Mouse (Mus musculus) liver, embryonic 16.5 days (tissue): ENCODE data around the gene Shoc2. TPM values are rescaled to one million over a fixed set of nuclear protein-coding genes. Genes with fewer than 3 reads are reported as not detected.

Source experiments
- ATAC-seq: fragments of 200-750 bp; cut with Nextera tagmentation; 2 replicates; pipeline ENCODE4 v1.8.0; 2017; ENCODE audit warnings: low read depth, mild to moderate bottlenecking, moderate number of reproducible peaks, moderate library complexity
- H3K27ac ChIP-seq: fragments of 300-500 bp; sonication (generic); 2 replicates; pipeline ENCODE4 v1.5.1; 2014; ENCODE audit warnings: mild to moderate bottlenecking, low read length
- H3K27me3 ChIP-seq: fragments of 300-500 bp; sonication (generic); 2 replicates; pipeline ENCODE4 v1.6.1; 2014; ENCODE audit warnings: low read depth, low read length, mixed read lengths; ENCODE audit not compliant: control insufficient read depth, insufficient read depth
- H3K36me3 ChIP-seq: fragments of 300-500 bp; sonication (generic); 2 replicates; pipeline ENCODE4 v1.6.1; 2014; ENCODE audit warnings: mild to moderate bottlenecking; ENCODE audit not compliant: control insufficient read depth, insufficient read depth
- H3K4me1 ChIP-seq: fragments of 300-500 bp; sonication (generic); 2 replicates; pipeline ENCODE4 v1.6.1; 2014; ENCODE audit warnings: low read depth, low read length, mixed read lengths; ENCODE audit not compliant: control insufficient read depth
- H3K4me2 ChIP-seq: fragments of 300-500 bp; sonication (generic); 2 replicates; pipeline ENCODE4 v1.6.1; 2014; ENCODE audit warnings: low read depth, low read length, mixed read lengths
- H3K4me3 ChIP-seq: fragments of 300-500 bp; sonication (generic); 2 replicates; pipeline ENCODE4 v1.5.1; 2014; ENCODE audit warnings: low read depth, mild to moderate bottlenecking, low read length
- H3K9ac ChIP-seq: fragments of 300-500 bp; sonication (generic); 2 replicates; pipeline ENCODE4 v1.6.1; 2014; ENCODE audit warnings: low read depth, low read length
- H3K9me3 ChIP-seq: fragments of 300-500 bp; sonication (generic); replicated peaks from 2 replicates; pipeline ENCODE4 v1.6.1; 2016; ENCODE audit warnings: low read length; ENCODE audit not compliant: control insufficient read depth
- WGBS: fragments of 180-500 bp; shearing (Covaris S2); extraction: QIAGEN DNeasy Blood & Tissue Kit; methylation state at CpG from one replicate; pipeline ENCODE4 v1.1.7; 2014; ENCODE audit not compliant: insufficient replicate concordance; 5-methylcytosine and 5-hydroxymethylcytosine counted together
- polyA plus RNA-seq: library from polyadenylated mRNA; unstranded; fragments of >200 nt; fragmentation: Nextera tagmentation; extraction: Ambion mirVana; gene quantifications from 2 replicates; pipeline ENCODE4 v1.2.1, GENCODE M21; 2015

Shoc2 gene
- polyA plus RNA-seq, 1 experiment from 2014 or later: 16.6 TPM

DNA sequence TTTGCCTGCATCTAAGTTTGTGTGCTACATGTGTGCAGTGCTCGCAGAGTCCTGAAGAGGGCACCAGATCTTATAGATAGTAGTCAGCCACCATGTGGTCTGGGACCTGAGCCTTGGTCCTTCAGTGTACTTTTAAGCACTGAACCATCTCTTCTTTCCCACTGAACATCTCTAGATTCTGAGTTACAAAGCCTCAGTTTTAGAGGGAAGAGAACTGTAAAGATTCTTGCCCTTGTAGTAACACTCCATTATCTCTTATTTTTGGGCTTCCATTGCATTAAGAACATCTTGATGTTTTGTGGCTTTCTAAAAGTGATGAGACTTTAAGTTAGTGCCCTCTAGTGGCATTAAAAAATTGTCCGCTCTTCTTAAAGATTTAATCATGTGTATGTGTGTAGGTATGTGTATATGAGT lies 18.8 kb upstream of the Shoc2 start:
- no peak overlapping the region for H3K27ac ChIP-seq
- H3K4me2 ChIP-seq: no peak overlapping the region
- H3K9me3 ChIP-seq: no peaks in the 10 kb centered on the region
- H3K36me3 ChIP-seq: peaks cover 13% of the 10 kb centered on the region
- no peaks in the 10 kb centered on the region for H3K27me3 ChIP-seq
- H3K9ac ChIP-seq: no peak overlapping the region
- H3K4me3 ChIP-seq: no peak overlapping the region
- no peaks in the 10 kb centered on the region for H3K4me1 ChIP-seq
- 76% methylated on average over 2 of the region's 2 CpGs for WGBS
- ATAC-seq: no peak

DNA sequence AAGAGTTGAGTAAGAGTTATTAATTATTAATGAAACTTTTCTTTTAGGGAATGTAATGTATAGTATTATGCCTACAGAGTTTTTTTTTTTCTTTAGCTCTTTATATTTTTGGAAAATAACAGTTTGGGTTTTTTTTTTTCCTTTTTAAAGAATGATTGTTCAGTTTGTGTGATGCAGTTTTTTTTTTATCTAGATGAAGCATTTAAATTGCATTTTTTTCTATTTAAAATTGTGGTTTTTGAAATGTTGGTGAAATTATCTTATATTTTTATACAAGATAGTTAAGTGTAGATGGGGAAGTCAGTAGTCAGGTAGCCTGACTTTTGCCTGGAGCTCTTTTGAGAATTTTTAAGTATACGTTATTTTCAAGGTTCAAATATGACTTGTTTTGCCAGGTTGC lies 17.4 kb upstream of the Shoc2 start:
- H3K4me2 ChIP-seq: no peak overlapping the region
- H3K4me3 ChIP-seq: no peak overlapping the region
- no peaks in the 10 kb centered on the region for H3K27me3 ChIP-seq
- H3K4me1 ChIP-seq: no peaks in the 10 kb centered on the region
- no peak overlapping the region for H3K27ac ChIP-seq
- H3K36me3 ChIP-seq: peaks cover 17% of the 10 kb centered on the region
- no peaks in the 10 kb centered on the region for H3K9me3 ChIP-seq
- no peak for ATAC-seq
- WGBS: 83% methylated on average over 1 of the region's 1 CpGs
- H3K9ac ChIP-seq: no peak overlapping the region

- WGBS: 33% methylated on average over 3 of the region's 3 CpGs
- H3K9me3 ChIP-seq: no peaks in the 10 kb centered on the region
- no peak overlapping the region for H3K4me3 ChIP-seq
- H3K27me3 ChIP-seq: no peaks in the 10 kb centered on the region
- no peak overlapping the region for H3K9ac ChIP-seq
- no peak overlapping the region for H3K4me2 ChIP-seq
- no peak for ATAC-seq
- H3K27ac ChIP-seq: no peak overlapping the region
- H3K4me1 ChIP-seq: no peaks in the 10 kb centered on the region
- peaks cover 17% of the 10 kb centered on the region for H3K36me3 ChIP-seq
Observed at GRCm38 (mm10) chr19:53929218-53929617, 14.9 kb upstream of the Shoc2 start.

DNA sequence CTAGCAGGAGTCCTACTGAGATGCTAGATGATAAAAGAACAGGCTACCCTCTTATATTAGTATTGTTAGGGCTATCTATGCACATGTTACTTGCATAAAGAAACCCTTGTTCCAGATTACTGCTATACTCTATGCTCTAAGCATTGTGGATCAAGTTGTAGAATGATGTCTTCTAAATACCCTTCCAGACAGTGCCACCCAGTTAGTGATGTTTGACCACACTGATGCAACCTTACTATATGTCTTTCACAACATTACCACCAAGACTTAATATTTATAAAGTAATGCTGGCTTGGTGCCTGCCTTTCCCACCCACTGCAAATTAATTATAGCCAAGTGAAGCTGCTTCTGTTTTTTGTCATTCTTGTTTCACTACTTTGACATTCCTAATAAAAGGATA lies 11.1 kb upstream of the Shoc2 start:
- Histone ChIP-seq H3K36me3 (peaks cover 16% of the 10 kb centered on the region), H3K9me3 (no peaks in the 10 kb centered on the region), H3K9ac (no peak overlapping the region), H3K4me2 (no peak overlapping the region), H3K27me3 (no peaks in the 10 kb centered on the region), H3K4me3 (no peak overlapping the region), H3K27ac (no peak overlapping the region), H3K4me1 (no peaks in the 10 kb centered on the region)
- no peak for ATAC-seq

DNA sequence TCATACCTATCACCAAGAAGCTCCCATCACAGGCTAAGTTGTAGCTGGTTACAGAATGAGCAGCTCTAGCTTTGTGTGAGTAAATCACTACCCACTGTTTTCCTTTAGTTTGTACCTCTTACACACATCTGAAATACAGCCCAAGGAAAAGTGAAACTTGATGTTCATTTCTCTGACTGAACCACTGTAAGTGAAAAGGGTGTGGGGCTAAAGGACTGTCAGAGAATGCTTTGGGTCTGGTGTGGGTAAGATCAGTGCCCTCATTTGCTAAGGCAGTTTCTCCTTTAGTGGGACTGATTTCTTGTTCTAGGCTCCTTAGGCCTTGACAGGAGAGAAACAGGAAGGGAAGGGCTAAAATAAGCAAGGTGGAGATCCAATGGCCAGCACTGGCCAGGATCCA lies 10.1 kb upstream of the Shoc2 start:
- H3K36me3 ChIP-seq: peaks cover 21% of the 10 kb centered on the region
- no peak overlapping the region for H3K27ac ChIP-seq
- H3K4me3 ChIP-seq: no peak overlapping the region
- no peaks in the 10 kb centered on the region for H3K27me3 ChIP-seq
- H3K9ac ChIP-seq: no peak overlapping the region
- no peaks in the 10 kb centered on the region for H3K9me3 ChIP-seq
- no peaks in the 10 kb centered on the region for H3K4me1 ChIP-seq
- H3K4me2 ChIP-seq: no peak overlapping the region
- ATAC-seq: no peak

- Histone ChIP-seq H3K27me3 (no peaks in the 10 kb centered on the region), H3K4me3 (no peak overlapping the region), H3K4me2 (no peak overlapping the region), H3K4me1 (peaks cover 22% of the 10 kb centered on the region), H3K9me3 (no peaks in the 10 kb centered on the region), H3K36me3 (peaks cover 9% of the 10 kb centered on the region; the same call in 1 of the 2 replicates), H3K9ac (no peak overlapping the region), H3K27ac (peak overlapping the region; percentile 1; the same call in 1 of the 2 replicates)
- no peak for ATAC-seq
- 15% methylated on average over 4 of the region's 4 CpGs for WGBS
Observed at GRCm38 (mm10) chr19:53939467-53939866, 4.6 kb upstream of the Shoc2 start.

DNA sequence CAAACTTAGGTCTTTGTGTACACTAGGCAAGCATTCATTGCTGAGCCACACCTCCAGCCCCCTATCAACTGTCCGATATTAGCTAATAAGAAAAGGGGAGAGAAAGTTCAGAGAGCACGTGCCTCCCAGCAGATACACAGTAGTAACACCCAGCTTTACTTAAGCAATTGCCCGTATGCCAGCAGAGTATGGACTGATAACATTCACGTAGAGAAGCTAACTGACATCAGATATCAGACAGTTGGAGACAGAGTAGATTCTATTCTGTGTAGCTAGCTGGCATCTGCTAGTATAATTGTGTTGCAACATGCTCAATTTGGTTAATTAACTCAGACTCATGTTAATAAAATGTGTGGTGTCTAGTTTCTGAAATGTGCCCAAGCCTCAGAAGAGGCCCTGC lies 3.0 kb upstream of the Shoc2 start:
- H3K4me2 ChIP-seq: no peak overlapping the region
- H3K27ac ChIP-seq: peak overlapping the region; percentile 52; the same call in 1 of the 2 replicates
- no peaks in the 10 kb centered on the region for H3K27me3 ChIP-seq
- H3K9me3 ChIP-seq: no peaks in the 10 kb centered on the region
- H3K4me3 ChIP-seq: no peak overlapping the region
- peaks cover 9% of the 10 kb centered on the region; the same call in 1 of the 2 replicates for H3K36me3 ChIP-seq
- ATAC-seq: no peak
- H3K4me1 ChIP-seq: peaks cover 25% of the 10 kb centered on the region
- 25% methylated on average over 4 of the region's 4 CpGs for WGBS
- H3K9ac ChIP-seq: no peak overlapping the region

DNA sequence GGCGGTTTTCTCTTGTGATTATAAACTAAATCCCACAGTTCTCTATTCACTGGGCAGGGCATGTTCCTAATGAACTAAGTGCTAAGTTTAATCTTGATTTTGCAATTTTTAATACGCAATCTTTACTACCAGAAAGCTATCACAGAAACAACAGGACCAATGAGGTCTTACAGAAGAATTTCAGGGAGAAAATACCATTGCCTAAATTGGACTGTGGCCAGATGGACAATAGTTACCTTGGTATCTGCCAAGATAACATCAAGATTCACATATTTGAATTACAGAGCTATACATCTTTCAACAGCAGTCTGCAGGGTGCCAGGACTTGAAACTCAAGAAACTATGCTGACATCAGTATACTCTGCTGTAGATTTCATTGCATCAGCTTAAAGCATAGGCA lies 1.8 kb upstream of the Shoc2 start:
- Histone ChIP-seq H3K9ac (no peak overlapping the region), H3K4me1 (peaks cover 30% of the 10 kb centered on the region), H3K4me3 (no peak overlapping the region)

GRCm38 (mm10) chr19:53944786-53945169 lies 672 bp downstream of the Shoc2 start:
- H3K4me1 ChIP-seq: peaks cover 26% of the 10 kb centered on the region
- 0% methylated on average over 32 of the region's 47 CpGs for WGBS
- peak; percentile 6 for ATAC-seq
- peak overlapping the region; percentile 76 for H3K4me3 ChIP-seq
- H3K9ac ChIP-seq: peak overlapping the region; percentile 89
- H3K4me2 ChIP-seq: peak overlapping the region; percentile 77
- no peaks in the 10 kb centered on the region for H3K27me3 ChIP-seq
- no peaks in the 10 kb centered on the region for H3K9me3 ChIP-seq
- peak overlapping the region; percentile 89 for H3K27ac ChIP-seq
- H3K36me3 ChIP-seq: no peaks in the 10 kb centered on the region

More for the DNA sequence above, 1.8 kb upstream of the Shoc2 start:
- no peak for ATAC-seq
- H3K9me3 ChIP-seq: no peaks in the 10 kb centered on the region
- no peaks in the 10 kb centered on the region for H3K27me3 ChIP-seq
- H3K36me3 ChIP-seq: peaks cover 9% of the 10 kb centered on the region; the same call in 1 of the 2 replicates
- 88% methylated on average over 2 of the region's 2 CpGs for WGBS
- no peak overlapping the region for H3K27ac ChIP-seq
- no peak overlapping the region for H3K4me2 ChIP-seq
